Mouse (Mus musculus): Measurements from ENCODE around the gene Irak1bp1. TPM values are rescaled to one million over a fixed set of nuclear protein-coding genes. Genes with fewer than 3 reads are reported as not detected.

The Irak1bp1 gene
- polyA plus RNA-seq (2016; fragmentation: Nextera tagmentation; extraction: Ambion mirVana): 35.2 and 35.9 TPM in 2 replicates

- Histone ChIP-seq H3K4me1 (peaks cover 18% of the 10 kb centered on the region), H3K4me3 (replicated peaks) (peak within 1 kb of the TSS; percentile 70), H3K4me2 (peak within 1 kb of the TSS; percentile 62), H3K27ac (peak within 1 kb of the TSS; percentile 88), H3K27me3 (no peaks in the 10 kb centered on the region), H3K9me3 (no peaks in the 10 kb centered on the region), H3K36me3 (replicated peaks) (0 out of 2 replicates have a peak, but pooled peaks cover 9% of the 10 kb centered on the region), H3K9ac (peak within 1 kb of the TSS; percentile 78)
- peak; percentile 45; the same call in 1 of the 2 replicates for ATAC-seq (ENCODE audit: low FRiP score)
- 18% methylated on average over 20 of the region's 20 CpGs for WGBS
Measured at GRCm38 (mm10) chr9:82829007-82829689, at the start of gene Irak1bp1. Gene Irak1bp1, plus strand, starts transcription at chr9:82829540.

- Histone ChIP-seq H3K9me3 (no peaks in the 10 kb centered on the region), H3K4me1 (peaks cover 4% of the 10 kb centered on the region), H3K4me2 (no peak overlapping the region), H3K9ac (no peak overlapping the region), H3K4me3 (replicated peaks) (no peak overlapping the region), H3K27me3 (no peaks in the 10 kb centered on the region), H3K36me3 (replicated peaks) (no peaks in the 10 kb centered on the region), H3K27ac (no peak overlapping the region)
- ATAC-seq (ENCODE audit: low FRiP score): no peak
- WGBS: 49% methylated on average over 9 of the region's 9 CpGs
Measured at GRCm38 (mm10) chr9:82788375-82788774, 41.0 kb upstream of the Irak1bp1 start.

GRCm38 (mm10) chr9:82800360-82800759, 29.0 kb upstream of the Irak1bp1 start:
- Histone ChIP-seq H3K4me2 (no peak overlapping the region), H3K27me3 (no peaks in the 10 kb centered on the region), H3K4me1 (no peaks in the 10 kb centered on the region), H3K27ac (no peak overlapping the region), H3K36me3 (replicated peaks) (no peaks in the 10 kb centered on the region), H3K9me3 (no peaks in the 10 kb centered on the region), H3K4me3 (replicated peaks) (no peak overlapping the region), H3K9ac (no peak overlapping the region)
- WGBS: 76% methylated on average over 8 of the region's 8 CpGs
- no peak for ATAC-seq (ENCODE audit: low FRiP score)

GRCm38 (mm10) chr9:82807129-82807528, 22.2 kb upstream of the Irak1bp1 start:
- Histone ChIP-seq H3K36me3 (replicated peaks) (no peaks in the 10 kb centered on the region), H3K27me3 (no peaks in the 10 kb centered on the region), H3K4me3 (replicated peaks) (no peak overlapping the region), H3K9me3 (no peaks in the 10 kb centered on the region), H3K4me1 (peaks cover 15% of the 10 kb centered on the region), H3K4me2 (no peak overlapping the region), H3K27ac (no peak overlapping the region), H3K9ac (no peak overlapping the region)
- peak; percentile 84 for ATAC-seq (ENCODE audit: low FRiP score)
- WGBS: 0% methylated on average over 1 of the region's 1 CpGs

GRCm38 (mm10) chr9:82807635-82808034, 21.7 kb upstream of the Irak1bp1 start:
- 19% methylated on average over 5 of the region's 5 CpGs for WGBS
- Histone ChIP-seq H3K9me3 (no peaks in the 10 kb centered on the region), H3K27me3 (no peaks in the 10 kb centered on the region), H3K9ac (no peak overlapping the region), H3K4me3 (replicated peaks) (no peak overlapping the region), H3K4me1 (peaks cover 18% of the 10 kb centered on the region), H3K36me3 (replicated peaks) (no peaks in the 10 kb centered on the region), H3K4me2 (no peak overlapping the region), H3K27ac (no peak overlapping the region)
- ATAC-seq (ENCODE audit: low FRiP score): peak; percentile 49

GRCm38 (mm10) chr9:82812172-82812963, 17.0 kb upstream of the Irak1bp1 start:
- 0 out of 2 replicates have a peak overlapping the region, but pooled peaks have one; percentile 36 for H3K27ac ChIP-seq
- H3K9ac ChIP-seq: no peak overlapping the region
- ATAC-seq (ENCODE audit: low FRiP score): peak; percentile 42; the same call in 1 of the 2 replicates
- H3K4me1 ChIP-seq: peaks cover 11% of the 10 kb centered on the region
- no peak overlapping the region for H3K4me3 ChIP-seq (replicated peaks)
- no peaks in the 10 kb centered on the region for H3K36me3 ChIP-seq (replicated peaks)
- WGBS: 33% methylated on average over 12 of the region's 12 CpGs
- no peaks in the 10 kb centered on the region for H3K27me3 ChIP-seq
- H3K4me2 ChIP-seq: no peak overlapping the region
- no peaks in the 10 kb centered on the region for H3K9me3 ChIP-seq

GRCm38 (mm10) chr9:82814536-82814935, 14.8 kb upstream of the Irak1bp1 start:
- 58% methylated on average over 3 of the region's 3 CpGs for WGBS
- no peak overlapping the region for H3K9ac ChIP-seq
- H3K9me3 ChIP-seq: no peaks in the 10 kb centered on the region
- no peak overlapping the region for H3K4me3 ChIP-seq (replicated peaks)
- peak; percentile 69; the same call in 1 of the 2 replicates for ATAC-seq (ENCODE audit: low FRiP score)
- no peak overlapping the region for H3K4me2 ChIP-seq
- no peak overlapping the region for H3K27ac ChIP-seq
- peaks cover 4% of the 10 kb centered on the region; the same call in 1 of the 2 replicates for H3K4me1 ChIP-seq
- H3K27me3 ChIP-seq: no peaks in the 10 kb centered on the region
- no peaks in the 10 kb centered on the region for H3K36me3 ChIP-seq (replicated peaks)

- H3K4me1 ChIP-seq: peaks cover 4% of the 10 kb centered on the region; the same call in 1 of the 2 replicates
- no peak overlapping the region for H3K27ac ChIP-seq
- no peaks in the 10 kb centered on the region for H3K27me3 ChIP-seq
- H3K4me3 ChIP-seq (replicated peaks): no peak overlapping the region
- no peak overlapping the region for H3K4me2 ChIP-seq
- no peaks in the 10 kb centered on the region for H3K36me3 ChIP-seq (replicated peaks)
- no peaks in the 10 kb centered on the region for H3K9me3 ChIP-seq
- ATAC-seq (ENCODE audit: low FRiP score): no peak
- no peak overlapping the region for H3K9ac ChIP-seq
Measured at GRCm38 (mm10) chr9:82815257-82815785, 14.0 kb upstream of the Irak1bp1 start.

- H3K9me3 ChIP-seq: no peaks in the 10 kb centered on the region
- H3K36me3 ChIP-seq (replicated peaks): 0 out of 2 replicates have a peak, but pooled peaks cover 5% of the 10 kb centered on the region
- no peak overlapping the region for H3K27ac ChIP-seq
- H3K4me1 ChIP-seq: peaks cover 15% of the 10 kb centered on the region
- H3K27me3 ChIP-seq: no peaks in the 10 kb centered on the region
- WGBS: 92% methylated on average over 6 of the region's 6 CpGs
- no peak overlapping the region for H3K4me2 ChIP-seq
- ATAC-seq (ENCODE audit: low FRiP score): no peak
- no peak overlapping the region for H3K4me3 ChIP-seq (replicated peaks)
- H3K9ac ChIP-seq: no peak overlapping the region
Measured at GRCm38 (mm10) chr9:82826426-82826825, 2.9 kb upstream of the Irak1bp1 start.

GRCm38 (mm10) chr9:82829693-82830430, 522 bp downstream of the Irak1bp1 start:
- peak overlapping the region; percentile 88 for H3K27ac ChIP-seq
- WGBS: under 1% methylated on average over 65 of the region's 65 CpGs

GRCm38 (mm10) chr9:82831891-82832290, 2.6 kb downstream of the Irak1bp1 start:
- no peak for ATAC-seq (ENCODE audit: low FRiP score)
- 53% methylated on average over 4 of the region's 4 CpGs for WGBS
- H3K4me2 ChIP-seq: no peak overlapping the region

More at GRCm38 (mm10) chr9:82829693-82830430, 522 bp downstream of the Irak1bp1 start:
- no peaks in the 10 kb centered on the region for H3K27me3 ChIP-seq
- H3K9me3 ChIP-seq: no peaks in the 10 kb centered on the region
- peak overlapping the region; percentile 78 for H3K9ac ChIP-seq
- H3K4me2 ChIP-seq: peak overlapping the region; percentile 62
- peaks cover 18% of the 10 kb centered on the region for H3K4me1 ChIP-seq
- peak overlapping the region; percentile 70 for H3K4me3 ChIP-seq (replicated peaks)
- H3K36me3 ChIP-seq (replicated peaks): 0 out of 2 replicates have a peak, but pooled peaks cover 9% of the 10 kb centered on the region
- peak; percentile 97 for ATAC-seq (ENCODE audit: low FRiP score)

More at GRCm38 (mm10) chr9:82831891-82832290, 2.6 kb downstream of the Irak1bp1 start:
- Histone ChIP-seq H3K36me3 (replicated peaks) (0 out of 2 replicates have a peak, but pooled peaks cover 4% of the 10 kb centered on the region), H3K4me1 (peaks cover 18% of the 10 kb centered on the region), H3K27ac (no peak overlapping the region), H3K27me3 (no peaks in the 10 kb centered on the region), H3K9ac (no peak overlapping the region), H3K4me3 (replicated peaks) (no peak overlapping the region), H3K9me3 (no peaks in the 10 kb centered on the region)
